Comparison of ENCODE assay signal across 10 mouse cellular contexts in the genomic region with DNA sequence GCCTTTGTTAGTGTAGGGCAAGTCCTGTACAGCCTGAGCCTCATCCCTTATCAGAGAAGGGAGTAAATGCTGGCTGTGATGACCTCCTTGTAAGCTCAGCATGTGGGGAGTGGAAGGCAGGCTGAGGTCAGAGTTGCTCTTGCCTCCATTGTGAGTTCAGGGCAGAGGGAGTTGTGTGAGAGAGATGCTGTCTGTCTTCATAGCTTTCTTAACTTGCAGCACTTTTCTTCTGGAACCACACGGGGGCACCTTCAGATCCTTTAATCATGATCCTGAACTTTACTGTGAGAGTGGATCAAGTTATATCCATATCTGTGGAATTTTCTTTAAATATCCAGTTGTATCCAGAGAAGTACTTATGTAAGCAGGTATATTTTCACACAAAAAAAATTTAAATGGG. TPM values are rescaled to one million over a fixed set of nuclear protein-coding genes. Genes with fewer than 3 reads are reported as not detected.
DNase-seq lines count a peak whose midpoint lies in the region; ATAC-seq and TF ChIP-seq lines count a peak whose summit lies in the region.
"Had no signal": no experiment of that assay in that cellular context is flagged by ENCODE, and none has a peak within 500 bp of the region (broad histone marks: within the 10 kb centered on the region; RNA-seq: fewer than 3 reads in every experiment).

No protein-coding gene starts in this region.

- no peak overlapping the region for H3K27ac ChIP-seq in forebrain, embryonic 14.5 days (ENCODE audit: low read depth, low read length)
- H3K27ac ChIP-seq in forebrain, embryonic 16.5 days (ENCODE audit: low read length): no peak overlapping the region
- H3K27ac ChIP-seq in liver, postnatal 0 days (ENCODE audit: low read depth): no peak overlapping the region
- H3K27ac ChIP-seq in liver, embryonic 12.5 days: no peak overlapping the region
- H3K27ac ChIP-seq: limb, embryonic 12.5 days; neural tube, embryonic 13.5 days had no signal

- no peak overlapping the region for H3K9ac ChIP-seq in forebrain, embryonic 14.5 days (ENCODE audit: low read length)
- H3K9ac ChIP-seq in forebrain, embryonic 16.5 days (replicated peaks; ENCODE audit: low read depth, low read length): no peak overlapping the region
- H3K9ac ChIP-seq in liver, postnatal 0 days (replicated peaks): no peak overlapping the region
- no peak overlapping the region for H3K9ac ChIP-seq in liver, embryonic 12.5 days
- H3K9ac ChIP-seq: limb, embryonic 12.5 days; neural tube, embryonic 13.5 days had no signal

- no peaks in the 10 kb centered on the region for H3K4me1 ChIP-seq in forebrain, embryonic 14.5 days (ENCODE audit: control insufficient read depth, insufficient read depth, low read length)
- no peaks in the 10 kb centered on the region for H3K4me1 ChIP-seq in forebrain, embryonic 16.5 days (replicated peaks; ENCODE audit: control insufficient read depth, insufficient read depth, low read length)
- peaks cover 6% of the 10 kb centered on the region for H3K4me1 ChIP-seq in liver, postnatal 0 days (ENCODE audit: insufficient read depth)
- peaks cover 14% of the 10 kb centered on the region for H3K4me1 ChIP-seq in liver, embryonic 12.5 days
- H3K4me1 ChIP-seq: limb, embryonic 12.5 days; neural tube, embryonic 13.5 days had no signal

- peaks cover 34% of the 10 kb centered on the region for H3K36me3 ChIP-seq in forebrain, embryonic 14.5 days (ENCODE audit: control insufficient read depth, insufficient read depth, low read length)
- peaks cover 4% of the 10 kb centered on the region; the same call in 1 of the 2 replicates for H3K36me3 ChIP-seq in forebrain, embryonic 16.5 days (ENCODE audit: control insufficient read depth, insufficient read depth)
- peaks cover 21% of the 10 kb centered on the region for H3K36me3 ChIP-seq in liver, postnatal 0 days (replicated peaks; ENCODE audit: insufficient read depth, low read length)
- H3K36me3 ChIP-seq in liver, embryonic 12.5 days: peaks cover 41% of the 10 kb centered on the region

- no peak for TF ChIP-seq EP300 in liver, postnatal 0 days (IDR thresholded peaks at IDR 0.05; ENCODE audit: low read depth)

- WGBS in forebrain, embryonic 14.5 days: 43% methylated on average over 1 of the region's 1 CpGs
- 26% methylated on average over 1 of the region's 1 CpGs for WGBS in forebrain, embryonic 16.5 days
- 39% methylated on average over 1 of the region's 1 CpGs for WGBS in liver, postnatal 0 days (ENCODE audit: insufficient replicate concordance)
- WGBS in liver, embryonic 12.5 days (ENCODE audit: insufficient replicate concordance): 52% methylated on average over 1 of the region's 1 CpGs

- H3K4me3 ChIP-seq in forebrain, embryonic 14.5 days (ENCODE audit: low read depth, low read length): no peak overlapping the region
- no peak overlapping the region for H3K4me3 ChIP-seq in forebrain, embryonic 16.5 days (replicated peaks; ENCODE audit: low read length)
- no peak overlapping the region for H3K4me3 ChIP-seq in liver, postnatal 0 days (ENCODE audit: low read depth, low read length)
- no peak overlapping the region for H3K4me3 ChIP-seq in liver, embryonic 12.5 days
- H3K4me3 ChIP-seq: limb, embryonic 12.5 days; neural tube, embryonic 13.5 days had no signal

- no peaks in the 10 kb centered on the region for H3K27me3 ChIP-seq in forebrain, embryonic 14.5 days (replicated peaks; ENCODE audit: control insufficient read depth, insufficient read depth, low read length)
- H3K27me3 ChIP-seq in forebrain, embryonic 16.5 days (replicated peaks; ENCODE audit: control insufficient read depth, insufficient read depth, low read length): no peaks in the 10 kb centered on the region
- no peaks in the 10 kb centered on the region for H3K27me3 ChIP-seq in liver, postnatal 0 days (ENCODE audit: insufficient read depth, low read length)
- H3K27me3 ChIP-seq in liver, embryonic 12.5 days (replicated peaks): no peaks in the 10 kb centered on the region
- H3K27me3 ChIP-seq: limb, embryonic 12.5 days; neural tube, embryonic 13.5 days had no signal

- peak; percentile 46 for DNase-seq in forebrain, embryonic 14.5 days (ENCODE audit: low spot score)
- DNase-seq in liver, postnatal 0 days: peak; percentile 19
- DNase-seq in ZHBTc4 (ENCODE audit: low read depth, low spot score): peak; percentile 39
- DNase-seq in naive thymus-derived CD4-positive, alpha-beta T cell, adult 2 months (ENCODE audit: low read depth): peak; percentile 43
- no peak for DNase-seq in gastrocnemius, postnatal 25 days
- no peak for DNase-seq in T-cell, adult 2 months (ENCODE audit: low spot score)

- no peaks in the 10 kb centered on the region for H3K9me3 ChIP-seq in forebrain, embryonic 14.5 days (replicated peaks; ENCODE audit: control insufficient read depth, low read length)
- no peaks in the 10 kb centered on the region for H3K9me3 ChIP-seq in forebrain, embryonic 16.5 days (ENCODE audit: control insufficient read depth, low read length)
- no peaks in the 10 kb centered on the region for H3K9me3 ChIP-seq in liver, postnatal 0 days (ENCODE audit: low read length)
- H3K9me3 ChIP-seq in liver, embryonic 12.5 days (replicated peaks): no peaks in the 10 kb centered on the region
- H3K9me3 ChIP-seq: limb, embryonic 12.5 days; neural tube, embryonic 13.5 days had no signal

- no peak for ATAC-seq in forebrain, embryonic 14.5 days
- ATAC-seq in forebrain, embryonic 16.5 days: no peak
- ATAC-seq in liver, postnatal 0 days: no peak
- ATAC-seq in liver, embryonic 12.5 days: no peak

- H3K4me2 ChIP-seq in forebrain, embryonic 14.5 days (ENCODE audit: low read length): no peak overlapping the region
- no peak overlapping the region for H3K4me2 ChIP-seq in forebrain, embryonic 16.5 days (ENCODE audit: low read length)
- H3K4me2 ChIP-seq in liver, postnatal 0 days (ENCODE audit: low read depth, low read length): no peak overlapping the region
- H3K4me2 ChIP-seq in liver, embryonic 12.5 days: no peak overlapping the region
- H3K4me2 ChIP-seq: limb, embryonic 12.5 days; neural tube, embryonic 13.5 days had no signal

- TF ChIP-seq CTCF in liver, postnatal 0 days (IDR thresholded peaks at IDR 0.05; ENCODE audit: low read depth): peak; percentile 59

RNA-seq across cellular contexts. Expression of gene Mnt, which starts 9.3 kb away (rescaled TPM):
- 6.8 and 7.6 TPM in 2 replicates for polyA plus RNA-seq in forebrain, embryonic 14.5 days (2014; fragmentation: Nextera tagmentation; extraction: Ambion mirVana)
- polyA plus RNA-seq in forebrain, embryonic 16.5 days (2015; fragmentation: Nextera tagmentation; extraction: Ambion mirVana): 8.6 and 9.2 TPM in 2 replicates
- polyA plus RNA-seq in liver, postnatal 0 days (2015; fragmentation: Nextera tagmentation; extraction: Ambion mirVana): 1.3 and 1.4 TPM in 2 replicates
- 1.9 and 2.0 TPM in 2 replicates for polyA plus RNA-seq in liver, embryonic 12.5 days (2016; fragmentation: Nextera tagmentation; extraction: Ambion mirVana)
- 1 to 10 TPM; 5.3 to 5.6 TPM for total RNA-seq in gastrocnemius, postnatal 25 days (2021)

RNA-seq across cellular contexts. Expression of gene Mettl16, which starts 50.8 kb away (rescaled TPM):
- 32.1 and 38.8 TPM in 2 replicates for polyA plus RNA-seq in forebrain, embryonic 14.5 days (2014; fragmentation: Nextera tagmentation; extraction: Ambion mirVana)
- polyA plus RNA-seq in forebrain, embryonic 16.5 days (2015; fragmentation: Nextera tagmentation; extraction: Ambion mirVana): 57.5 and 58.7 TPM in 2 replicates
- polyA plus RNA-seq in liver, postnatal 0 days (2015; fragmentation: Nextera tagmentation; extraction: Ambion mirVana): 7.2 and 8.4 TPM in 2 replicates
- polyA plus RNA-seq in liver, embryonic 12.5 days (2016; fragmentation: Nextera tagmentation; extraction: Ambion mirVana): 44.3 and 46.6 TPM in 2 replicates
- total RNA-seq in gastrocnemius, postnatal 25 days (2021): 10 to 100 TPM in 1 of 2 experiments, 1 to 10 TPM in 1; 8.4 to 10.9 TPM

Comparison
In these comparisons a context has a peak if more than half of its experiments do, and no peak if none do; other contexts are left out.
1. DNase-seq: peak in forebrain, embryonic 14.5 days (single experiment), liver, postnatal 0 days (single experiment), ZHBTc4 (single experiment) and naive thymus-derived CD4-positive, alpha-beta T cell, adult 2 months (single experiment); none in gastrocnemius, postnatal 25 days (single experiment) and T-cell, adult 2 months (single experiment).